Mouse (Mus musculus) thymus, adult 18-20 months (tissue): ENCODE measurements around the gene Gm43552.
"Not testable (repeated sequence)": the region's sequence is repeated elsewhere in the genome, so short reads cannot be mapped to it uniquely, and the experiment has no call there.

ENCODE experiments used
- DNase-seq, 2 experiments: peaks; one replicate each; pipeline ENCODE4 v3.0.0; 2022; ENCODE audit warnings: mixed read lengths in 2 of 2

Gm43552 gene

DNA sequence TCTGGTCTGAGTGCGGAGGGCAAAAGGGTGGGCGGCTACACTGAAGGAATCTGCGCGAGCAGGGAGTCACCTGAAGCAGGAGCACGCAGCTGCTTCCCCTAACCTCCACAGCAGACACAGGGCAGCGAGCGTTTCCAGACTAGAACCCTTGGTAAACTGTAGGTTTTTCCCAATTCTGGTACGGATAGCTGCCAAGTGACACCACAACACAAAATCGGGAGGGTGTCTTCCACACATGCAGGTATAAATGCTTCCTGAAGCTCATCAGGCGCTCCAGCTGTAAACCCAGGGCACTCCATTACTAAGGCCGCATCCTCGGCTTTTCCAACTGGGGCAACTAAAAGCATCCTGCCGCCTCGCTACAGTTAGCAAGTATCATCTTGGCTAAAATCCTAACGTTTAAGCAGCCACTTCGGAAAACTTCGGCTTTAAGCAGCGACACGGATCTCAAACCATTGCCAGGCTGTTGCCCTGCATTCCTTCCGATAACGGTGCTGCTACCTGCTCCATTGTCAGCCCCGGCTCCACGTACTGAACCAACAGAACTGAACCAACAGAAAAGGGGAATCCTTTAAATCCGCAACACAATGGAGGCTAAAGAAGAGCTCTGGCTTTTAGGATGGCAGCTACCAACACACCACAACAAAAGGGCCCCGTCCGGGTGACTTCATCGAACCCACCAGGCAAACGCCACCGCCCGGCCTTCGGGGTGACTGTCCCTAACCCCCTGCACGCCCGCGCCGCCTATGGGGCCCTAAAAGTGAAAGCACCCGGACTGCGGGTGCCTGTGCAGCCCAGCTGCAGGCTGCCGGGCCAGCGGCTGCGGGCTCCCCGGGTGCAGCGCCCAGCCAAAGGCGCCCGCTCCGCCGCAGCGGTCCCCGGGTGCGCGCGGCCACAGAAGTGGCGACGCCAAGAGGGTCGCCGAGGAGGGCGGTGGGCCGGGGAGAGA is 592 bp downstream of the Gm43552 start:
- DNase-seq = peak; percentile 63 to 69

DNA sequence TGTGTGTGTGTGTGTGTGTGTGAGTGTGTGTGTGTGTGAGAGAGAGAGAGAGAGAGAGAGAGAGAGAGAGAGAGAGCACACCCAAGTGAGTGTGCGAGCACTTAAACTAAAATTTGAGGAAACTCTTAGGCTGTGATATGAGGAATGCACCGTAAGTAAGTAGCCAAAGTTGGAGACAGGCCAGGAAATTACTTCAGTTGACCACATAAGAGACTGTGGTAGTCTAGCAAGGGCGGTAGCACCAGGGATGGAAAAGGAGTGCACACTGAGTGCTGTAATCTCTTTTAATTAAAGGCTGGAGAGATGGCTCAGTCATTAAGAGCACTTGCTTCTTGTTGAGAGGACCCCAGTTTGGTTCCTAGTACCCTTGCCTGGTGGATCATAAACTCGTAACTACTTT is 2.8 kb downstream of the Gm43552 start:
- no peak for DNase-seq

DNA sequence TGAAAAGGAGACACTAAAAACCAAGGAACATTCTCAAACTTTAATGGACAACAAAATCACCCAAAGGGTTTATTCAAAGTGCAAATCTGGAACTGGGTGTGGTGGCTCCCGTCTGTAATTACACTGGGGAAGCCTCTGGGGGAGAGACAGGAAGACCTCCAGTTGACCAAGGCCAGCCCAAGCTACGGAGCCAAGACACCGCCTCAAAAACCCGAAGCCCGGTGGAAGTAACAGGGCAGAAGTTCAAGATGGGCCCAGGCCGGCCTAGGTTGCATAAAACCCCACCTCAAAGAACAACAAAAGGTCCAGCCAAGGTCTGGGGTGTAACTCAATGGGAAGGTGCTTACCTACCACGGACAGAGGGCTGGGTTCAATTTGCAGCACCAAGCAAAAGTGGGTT is 3.9 kb downstream of the Gm43552 start:
- no peak for DNase-seq

DNA sequence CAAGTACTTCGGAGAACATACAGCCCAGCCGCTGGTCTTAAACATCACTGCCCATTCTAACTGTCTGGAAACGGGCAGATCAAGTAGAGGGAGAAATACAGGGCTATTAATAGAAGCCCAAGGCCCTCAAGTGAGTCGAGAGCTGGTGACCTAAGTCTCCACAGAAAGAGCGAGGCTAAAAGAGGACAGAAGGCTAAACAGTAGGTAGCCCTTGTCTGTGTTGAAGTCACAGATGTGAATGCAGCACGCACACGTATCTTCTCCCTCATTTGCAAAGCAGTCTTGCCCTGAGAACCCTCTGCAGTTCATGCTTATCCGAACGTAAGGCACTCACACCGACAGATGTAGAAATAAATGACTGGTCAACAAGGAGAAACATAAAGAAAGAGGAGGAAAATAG is 5.3 kb downstream of the Gm43552 start:
- DNase-seq = no peak

DNA sequence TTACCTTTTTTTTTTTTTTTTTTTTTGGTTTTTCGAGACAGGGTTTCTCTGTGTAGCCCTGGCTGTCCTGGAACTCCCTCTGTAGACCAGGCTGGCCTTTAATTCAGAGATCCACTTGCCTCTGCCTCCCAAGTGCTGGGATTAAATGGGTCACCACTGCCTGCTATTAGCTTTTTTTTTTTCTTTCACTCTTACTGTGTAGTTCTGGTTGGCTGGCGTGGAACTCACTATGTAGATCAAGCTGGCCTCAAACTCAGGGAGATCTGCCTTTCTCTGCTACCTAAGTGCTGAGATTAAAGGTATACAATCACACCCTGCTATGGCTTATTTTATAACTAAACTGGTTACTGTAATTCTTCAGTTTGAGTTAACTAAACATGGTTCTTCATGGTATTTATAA is 6.1 kb downstream of the Gm43552 start:
- DNase-seq = no peak

DNA sequence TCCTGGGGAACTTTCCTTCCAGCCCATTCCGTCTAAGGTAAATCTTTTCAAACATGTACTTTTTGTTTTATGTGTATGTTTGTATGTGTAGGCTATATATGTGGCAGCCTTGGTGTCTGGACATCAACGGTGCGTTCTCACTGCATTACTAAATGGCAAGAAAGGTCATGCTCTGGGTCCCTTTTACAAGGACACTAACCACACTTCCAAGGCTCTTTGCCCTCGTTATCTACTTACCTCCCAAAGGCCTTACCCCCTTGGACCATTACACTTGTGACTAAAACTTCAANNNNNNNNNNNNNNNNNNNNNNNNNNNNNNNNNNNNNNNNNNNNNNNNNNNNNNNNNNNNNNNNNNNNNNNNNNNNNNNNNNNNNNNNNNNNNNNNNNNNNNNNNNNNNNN is 9.6 kb downstream of the Gm43552 start:
- DNase-seq = no peak

DNA sequence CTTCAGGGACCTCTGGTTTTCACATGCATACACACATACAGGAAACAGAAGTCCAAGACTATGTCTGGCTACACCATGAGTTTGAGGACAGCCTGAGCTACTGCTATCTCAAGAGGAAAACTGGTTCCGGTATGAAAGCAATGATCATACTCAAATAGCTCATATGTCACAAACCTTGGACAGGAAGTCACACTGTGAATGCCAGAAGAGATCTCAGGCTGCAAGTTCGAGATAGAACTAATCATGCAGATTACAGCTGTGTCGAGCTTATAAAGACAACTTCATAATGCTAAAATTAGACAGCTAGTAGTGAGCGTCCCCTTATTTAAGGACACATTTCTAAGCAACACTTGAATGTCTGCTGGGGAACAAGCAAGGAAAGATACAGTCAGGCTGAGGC is 12.1 kb downstream of the Gm43552 start:
- DNase-seq = no peak

DNA sequence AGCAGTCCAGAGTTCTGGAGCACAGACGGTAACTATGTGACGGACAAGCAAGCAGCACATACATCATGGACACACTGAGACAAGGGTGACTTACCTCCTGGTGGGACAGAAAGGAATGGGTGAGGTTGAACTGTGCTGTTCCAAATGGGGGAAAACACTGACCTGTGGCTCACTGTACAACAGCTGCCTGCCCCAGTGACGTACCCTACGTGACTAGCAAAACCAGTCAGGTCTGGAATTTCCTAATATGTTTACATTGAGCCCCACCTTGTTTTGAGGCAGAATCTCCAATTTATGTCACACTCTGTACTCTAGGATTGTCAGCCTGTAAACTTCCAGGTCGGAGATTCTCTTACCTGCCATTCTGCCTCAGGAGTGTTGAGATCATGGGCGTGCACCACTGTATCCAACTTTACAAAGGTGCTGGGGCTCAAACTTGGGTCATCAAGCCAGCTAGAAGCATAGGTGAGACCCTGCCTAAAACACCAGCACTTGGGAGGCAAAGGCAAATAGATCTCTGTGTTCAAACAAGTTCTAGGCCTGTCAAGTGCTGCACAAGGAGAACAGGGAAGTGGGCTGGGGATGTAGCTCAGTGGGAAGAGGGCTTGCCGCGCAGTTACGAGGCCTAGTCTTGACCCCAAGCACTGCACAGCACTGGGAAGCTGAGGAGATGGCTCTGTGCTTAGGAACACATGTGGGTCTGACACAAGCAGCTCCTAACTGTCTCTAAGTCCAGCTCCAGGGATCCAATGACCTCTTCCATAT is 12.8 kb downstream of the Gm43552 start:
- no peak for DNase-seq

DNA sequence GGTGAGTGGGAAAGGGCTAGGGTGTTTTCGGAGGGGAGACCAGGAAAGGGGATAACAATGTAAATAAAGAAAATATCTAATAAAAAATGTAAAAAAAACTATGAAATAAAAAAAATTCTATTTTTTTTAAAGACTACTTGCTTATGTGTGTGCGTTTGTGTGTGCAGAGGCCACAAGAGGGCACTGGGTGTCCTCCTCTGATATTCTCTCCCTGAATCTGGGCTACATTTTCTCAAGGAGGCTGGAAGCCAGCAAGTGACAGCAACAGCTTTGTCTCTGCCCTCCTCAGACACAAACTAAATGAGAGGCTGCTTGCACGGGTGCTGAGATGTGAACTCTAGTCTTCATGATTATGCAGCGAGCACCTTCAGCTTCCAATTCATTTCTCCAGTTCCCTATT is 14.4 kb downstream of the Gm43552 start:
- no peak for DNase-seq

DNA sequence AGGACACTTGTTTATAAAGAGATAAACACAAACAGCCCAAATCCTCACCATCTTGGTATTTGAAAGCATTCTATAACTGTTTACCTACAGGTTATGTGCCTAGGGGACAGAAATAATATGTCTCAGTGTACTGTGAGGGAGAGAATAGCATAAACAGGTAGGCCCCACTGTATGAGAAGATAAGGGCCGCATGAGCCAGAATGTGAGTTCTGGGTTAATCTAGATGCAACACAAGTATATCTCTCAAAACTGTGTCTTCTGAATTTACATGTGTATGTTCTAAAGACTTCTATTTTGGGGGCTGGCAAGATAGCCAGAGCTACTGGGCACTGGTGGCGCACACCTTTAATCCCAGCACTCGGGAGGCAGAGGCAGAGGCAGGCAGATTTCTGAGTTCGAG is 15.9 kb downstream of the Gm43552 start:
- not testable (repeated sequence) for DNase-seq

DNA sequence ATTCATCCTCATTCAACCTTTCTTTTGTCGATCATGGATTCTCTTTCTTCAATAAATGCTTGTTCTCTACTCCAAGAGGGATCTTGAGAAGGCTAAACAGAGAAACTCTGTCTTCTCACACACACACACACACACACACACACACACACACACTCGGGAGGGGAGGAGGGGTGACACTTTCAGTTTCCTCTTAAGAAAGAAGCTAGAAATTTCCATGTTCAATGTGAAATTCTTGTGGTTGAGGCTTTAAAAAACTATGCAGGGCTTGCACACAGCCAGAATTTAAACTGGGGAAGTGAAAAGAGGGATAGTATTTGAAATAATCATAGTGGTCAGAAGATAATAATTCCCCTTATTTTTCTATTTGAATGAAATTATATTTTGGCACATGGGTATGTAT is 16.8 kb downstream of the Gm43552 start:
- DNase-seq = no peak

DNA sequence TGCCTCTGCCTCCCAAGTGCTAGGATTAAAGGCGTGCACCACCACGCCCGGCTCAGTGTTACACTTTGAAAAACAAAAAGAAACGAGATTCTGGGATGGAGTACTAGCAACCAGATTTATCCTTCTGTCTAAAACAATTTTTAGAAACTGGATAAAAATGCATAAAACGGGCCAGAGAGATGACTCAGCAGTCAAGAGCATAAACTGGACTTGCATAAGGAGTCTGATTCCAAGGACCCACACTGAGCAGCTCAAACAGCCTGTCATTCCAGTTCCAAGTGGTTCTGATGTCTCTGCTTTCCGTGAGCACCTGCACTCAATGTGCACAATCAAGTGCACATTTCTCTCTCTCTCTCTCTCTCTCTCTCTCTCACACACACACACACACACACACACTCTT is 22.9 kb downstream of the Gm43552 start:
- DNase-seq = no peak

DNA sequence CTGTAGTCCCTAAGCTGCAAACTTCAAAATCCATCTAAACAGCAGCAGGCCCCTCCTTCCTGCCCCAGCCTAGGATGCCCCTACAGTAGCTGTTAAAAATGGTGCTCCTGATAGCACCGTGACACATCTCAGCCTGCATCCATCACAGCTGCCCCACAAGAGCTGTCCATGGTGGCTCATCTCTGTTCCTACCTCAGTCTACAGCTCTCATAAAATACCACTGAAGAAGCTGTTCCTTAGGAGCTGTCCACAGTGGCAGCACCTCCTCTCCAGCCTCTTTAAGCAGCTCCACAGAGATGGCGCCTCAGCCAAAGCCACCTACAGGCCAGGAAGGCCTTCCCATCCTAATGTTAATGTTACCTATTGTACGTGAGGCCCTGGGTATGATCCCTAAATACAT is 25.7 kb downstream of the Gm43552 start:
- DNase-seq = no peak

DNA sequence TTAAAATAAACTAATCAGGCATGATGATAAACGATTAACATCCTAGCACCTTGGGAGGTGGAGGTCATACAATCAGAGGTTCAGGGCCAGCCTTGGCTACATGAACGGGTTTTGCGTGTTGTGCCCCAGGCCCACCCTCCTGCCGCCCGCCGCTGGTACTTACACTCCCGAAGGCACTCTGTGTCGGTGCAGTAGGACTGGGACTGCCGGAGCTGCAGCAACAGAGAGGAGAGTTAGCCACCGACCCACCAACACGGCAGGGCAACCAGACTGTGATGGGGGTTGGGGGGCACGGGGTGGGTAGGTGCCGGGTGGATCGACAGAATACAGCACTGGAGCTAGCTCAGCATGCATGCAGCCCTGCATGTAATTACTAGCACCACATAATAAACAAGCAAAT is 32.3 kb downstream of the Gm43552 start:
- no peak for DNase-seq

DNA sequence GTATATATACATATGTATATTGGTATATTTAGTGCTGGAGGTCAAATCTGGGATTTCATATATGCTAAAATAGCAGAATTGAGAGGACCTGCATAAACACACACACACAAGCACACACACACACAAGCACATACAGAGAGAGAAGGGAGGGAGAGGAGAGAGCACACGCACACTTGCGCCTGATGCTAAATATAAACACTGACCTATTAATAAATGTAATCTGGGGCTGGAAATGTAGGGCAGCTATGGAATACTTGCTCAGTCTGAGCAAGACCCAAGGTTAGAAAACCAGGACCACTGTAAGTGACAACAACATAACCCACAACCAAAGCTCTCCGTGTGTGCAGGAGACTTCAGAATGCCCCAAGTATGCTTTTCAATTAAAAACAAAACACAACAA is 33.2 kb downstream of the Gm43552 start:
- no peak for DNase-seq

DNA sequence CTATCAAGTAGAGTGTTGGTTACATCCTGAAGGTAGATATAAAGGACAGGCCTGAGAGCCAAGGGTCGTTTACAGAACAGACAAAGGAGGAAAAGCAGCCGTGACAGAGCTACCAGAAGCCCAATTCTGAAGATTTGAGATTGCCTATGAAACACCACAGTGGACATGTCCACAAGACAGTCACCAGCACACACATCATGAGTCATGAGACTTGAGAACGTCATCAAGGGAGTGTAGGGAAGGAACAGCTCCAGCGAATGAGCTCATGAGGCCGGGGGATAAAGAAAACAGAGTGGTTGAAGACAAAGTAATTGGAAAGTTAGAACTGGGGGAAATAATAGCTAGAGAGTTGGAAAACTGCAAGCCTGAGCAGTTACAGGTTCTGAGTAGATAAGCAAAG is 34.8 kb downstream of the Gm43552 start:
- DNase-seq = no peak

DNA sequence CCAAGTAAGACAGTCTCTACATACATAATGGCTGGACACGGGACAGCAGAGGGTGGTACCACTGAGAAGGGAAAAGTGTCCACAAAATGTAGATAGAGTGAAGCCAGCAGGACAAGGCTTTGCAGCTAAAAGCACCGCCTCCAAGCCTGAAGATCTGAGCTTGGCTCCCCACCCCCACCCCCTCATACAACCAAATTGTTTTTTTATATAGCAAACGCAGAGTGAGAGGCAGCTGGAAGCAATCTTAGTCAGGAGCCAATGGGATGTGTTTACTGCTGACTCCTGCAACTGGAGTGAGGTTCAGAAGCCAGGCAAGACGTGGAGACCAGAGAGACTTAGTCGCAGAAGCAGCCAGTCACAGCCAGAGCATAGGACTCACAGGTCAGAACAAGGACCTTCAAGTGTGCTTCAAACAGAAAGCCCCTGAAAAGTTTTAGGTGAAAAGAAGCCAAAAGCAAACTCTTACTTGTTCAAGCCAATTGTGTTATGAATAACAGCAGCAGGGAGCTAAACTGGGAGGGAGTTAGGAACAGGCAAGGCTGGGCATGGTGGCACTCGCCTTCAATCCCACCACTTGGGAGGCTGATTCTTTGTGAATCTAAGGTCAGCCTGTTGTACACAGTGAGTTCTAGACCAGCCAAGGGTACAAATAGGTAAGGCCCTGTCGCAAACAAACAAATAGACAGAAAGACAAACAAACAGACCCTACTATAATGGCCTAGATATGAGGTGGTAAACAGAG is 35.4 kb downstream of the Gm43552 start:
- no peak for DNase-seq

DNA sequence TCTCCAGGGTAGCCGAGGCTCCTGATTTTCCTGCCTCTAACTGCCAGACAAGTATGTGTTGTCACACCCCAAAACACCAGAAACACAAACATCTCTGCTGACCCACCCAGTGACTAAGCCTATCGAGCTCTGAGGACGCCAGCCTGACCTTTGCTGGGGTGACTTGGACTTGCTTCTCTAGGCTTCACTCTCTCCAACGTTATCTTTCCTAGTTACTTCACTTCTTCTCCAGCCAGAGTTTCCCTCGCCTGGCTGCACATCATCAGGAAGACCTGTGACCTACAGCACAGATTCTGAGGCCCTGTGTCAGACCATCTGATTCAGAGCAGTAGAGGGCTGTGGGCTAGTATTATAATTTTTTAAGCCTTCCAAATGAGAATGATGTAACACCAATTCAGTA is 37.9 kb downstream of the Gm43552 start:
- DNase-seq = no peak

DNA sequence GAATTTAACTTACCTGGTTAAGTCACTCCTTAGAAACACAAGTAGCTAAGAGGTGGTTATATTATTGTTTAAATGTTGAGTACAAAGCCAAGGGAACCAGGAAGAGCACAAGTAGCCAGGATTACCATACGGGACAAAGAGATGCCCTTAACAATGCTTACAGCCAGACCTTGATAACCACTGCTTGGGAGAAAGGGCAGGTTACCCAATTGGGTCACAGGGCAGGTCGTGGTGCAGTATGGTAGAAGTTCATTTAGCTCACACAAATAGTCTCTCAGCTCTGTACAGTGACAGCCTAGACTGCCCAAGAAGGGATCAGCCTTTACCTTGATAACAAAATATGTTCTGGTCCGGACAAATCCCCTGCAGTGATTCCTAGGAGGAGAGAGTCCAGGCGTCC is 43.7 kb downstream of the Gm43552 start:
- no peak for DNase-seq

DNA sequence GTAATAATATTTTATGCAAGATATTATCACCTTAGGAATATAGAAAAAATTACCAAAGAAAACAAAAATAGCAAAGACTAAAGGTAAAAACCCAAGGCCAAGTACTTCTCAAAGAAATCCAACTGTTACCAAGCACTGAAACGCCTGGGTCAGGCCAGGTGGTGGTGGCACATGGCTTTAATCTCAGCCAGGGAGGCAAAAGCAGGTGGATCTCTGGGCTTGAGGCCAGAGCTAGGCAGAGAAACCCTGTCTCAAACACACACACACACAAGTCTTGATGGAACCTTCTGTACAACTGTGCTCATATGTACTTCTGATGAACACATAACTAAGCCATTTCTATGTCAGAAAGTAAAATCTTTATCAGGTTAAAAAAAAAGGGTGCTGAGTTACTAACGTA is 44.8 kb downstream of the Gm43552 start:
- DNase-seq = no peak

DNA sequence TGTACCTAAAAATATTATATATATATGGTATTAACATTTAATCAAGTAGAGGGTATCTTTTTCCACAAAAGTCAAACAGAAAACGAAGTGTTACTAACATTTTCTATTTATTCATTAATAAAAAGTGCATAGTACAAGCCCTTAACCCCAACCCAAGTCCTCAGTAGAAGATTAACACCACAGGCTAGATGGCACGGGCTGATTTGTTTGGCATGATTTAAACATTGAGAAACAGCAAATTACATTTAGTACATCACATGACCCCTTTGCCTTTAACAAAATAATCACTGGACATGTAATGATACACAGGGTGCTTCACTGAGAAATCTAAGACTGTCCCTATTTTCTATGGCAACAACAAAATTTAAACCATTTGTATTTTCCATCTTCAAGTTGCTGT is 45.9 kb downstream of the Gm43552 start:
- no peak for DNase-seq

DNA sequence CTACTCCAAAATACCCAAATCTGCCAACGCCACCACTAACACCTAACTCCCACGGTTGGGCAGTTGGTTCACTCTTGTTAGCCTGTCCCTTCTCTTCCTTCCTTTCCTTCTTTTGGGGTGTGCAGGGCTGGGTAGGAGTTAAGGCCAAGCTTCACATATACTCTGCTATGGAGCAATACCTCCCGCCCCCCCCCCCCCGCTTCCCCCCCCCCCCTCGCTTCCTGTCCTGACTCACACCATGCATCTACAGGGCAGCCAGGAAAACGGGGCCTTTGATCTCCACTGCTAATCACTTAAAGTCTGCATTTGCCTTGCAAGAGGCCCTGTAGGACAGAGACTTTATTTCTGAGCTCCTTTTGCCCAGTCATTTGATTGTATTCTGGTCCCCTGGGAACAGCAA is 47.7 kb downstream of the Gm43552 start:
- no peak for DNase-seq

DNA sequence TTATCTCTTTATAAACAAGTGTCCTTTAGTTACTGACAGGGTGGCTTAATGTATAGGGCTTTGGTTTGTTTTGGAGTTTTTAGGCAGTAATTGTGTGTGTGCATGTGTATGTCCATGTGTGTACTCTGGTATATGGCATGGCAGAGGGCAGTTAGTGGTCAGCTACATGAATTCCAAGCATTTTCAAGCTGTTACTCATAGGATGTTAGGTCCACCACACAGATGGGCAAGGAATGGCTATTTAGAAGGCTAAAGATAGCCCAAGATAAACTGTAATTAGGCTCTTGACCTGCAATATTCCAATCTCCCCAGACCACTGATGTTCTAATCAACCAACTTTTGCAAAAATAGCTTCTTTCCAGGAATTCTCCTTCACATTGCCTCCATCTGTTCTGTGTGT is 54.6 kb downstream of the Gm43552 start:
- no peak for DNase-seq
